Mouse (Mus musculus) CH12.LX (cell line): ENCODE data around the gene Rft1. TPM values are rescaled to one million over a fixed set of nuclear protein-coding genes. Genes with fewer than 3 reads are reported as not detected.

Source experiments
- DNase-seq: peaks from one replicate; pipeline ENCODE4 v3.0.0-alpha.2; 2013; ENCODE audit errors: extremely low read depth
- H3K27ac ChIP-seq: 2 replicates; pipeline ENCODE4 v1.5.1; 2012; ENCODE audit warnings: low read depth, mild to moderate bottlenecking, control low read depth, moderate library complexity; ENCODE audit not compliant: insufficient read depth
- H3K27me3 ChIP-seq: replicated peaks from 2 replicates; pipeline ENCODE3; 2012; ENCODE audit warnings: inconsistent platforms
- H3K36me3 ChIP-seq, 2 experiments: replicated peaks in 1 of 2; 2 replicates each; pipeline versions ENCODE3 to v1.6.1; 2012; ENCODE audit warnings: inconsistent platforms in 1 of 2, low read length in 1 of 2, mild to moderate bottlenecking in 1 of 2, mixed read lengths in 1 of 2, moderate library complexity in 1 of 2; ENCODE audit not compliant: control insufficient read depth in 1 of 2, insufficient read depth in 1 of 2
- H3K4me1 ChIP-seq, 2 experiments: 2 replicates each; pipeline ENCODE4 v1.6.1; 2012; ENCODE audit warnings: inconsistent platforms in 1 of 2, moderate library complexity in 1 of 2; ENCODE audit not compliant: insufficient read depth in 2 of 2, control insufficient read depth in 1 of 2
- H3K4me2 ChIP-seq: 2 replicates; pipeline ENCODE4 v1.6.1; 2012; ENCODE audit warnings: low read depth, mild to moderate bottlenecking, control low read depth; ENCODE audit not compliant: poor library complexity, insufficient read depth, severe bottlenecking
- H3K4me3 ChIP-seq, 3 experiments: fragments of 150-350 bp in 1 of 3; sonication (generic) in 1 of 3; replicated peaks in 1 of 3; 2 replicates each; pipeline versions ENCODE3 to v1.5.1; 2011 to 2012; ENCODE audit warnings: low read depth in 2 of 3, low read length in 2 of 3, mild to moderate bottlenecking in 2 of 3, moderate library complexity in 2 of 3, control low read depth in 1 of 3, improper control_type of control experiment in 1 of 3, inconsistent platforms in 1 of 3, mixed read lengths in 1 of 3; ENCODE audit not compliant: poor library complexity in 1 of 3
- H3K79me2 ChIP-seq: replicated peaks from 2 replicates; pipeline ENCODE4 v1.6.1; 2012; ENCODE audit warnings: mild to moderate bottlenecking, moderate library complexity; ENCODE audit not compliant: control insufficient read depth, poor library complexity, insufficient read depth, severe bottlenecking; ENCODE audit errors: extremely low read depth
- H3K9ac ChIP-seq: 2 replicates; pipeline ENCODE4 v1.6.1; 2012; ENCODE audit warnings: low read depth, mild to moderate bottlenecking, control low read depth, moderate library complexity; ENCODE audit not compliant: insufficient read depth
- H3K9me3 ChIP-seq: replicated peaks from 2 replicates; pipeline ENCODE3; 2012; ENCODE audit warnings: low read length, inconsistent platforms, mixed read lengths
- BHLHE40 ChIP-seq: IDR thresholded peaks from 2 replicates; pipeline ENCODE4 v1.6.1; 2011; ENCODE audit warnings: mild to moderate bottlenecking, low read depth, low read length, improper control_type of control experiment
- CHD2 ChIP-seq: IDR thresholded peaks from 2 replicates; pipeline ENCODE4 v1.6.1; 2011; ENCODE audit warnings: low read length, improper control_type of control experiment
- CTCF ChIP-seq, 2 experiments: IDR thresholded peaks in 1 of 2; conservative IDR thresholded peaks in 1 of 2; 2 replicates each; pipeline ENCODE4 v1.5.1; 2011 to 2012; ENCODE audit warnings: low read depth in 2 of 2, low read length in 2 of 2, improper control_type of control experiment in 1 of 2, inconsistent platforms in 1 of 2, mild to moderate bottlenecking in 1 of 2, moderate library complexity in 1 of 2
- E2F4 ChIP-seq: IDR thresholded peaks from 2 replicates; pipeline ENCODE4 v1.6.1; 2011; ENCODE audit warnings: low read depth, low read length, improper control_type of control experiment; ENCODE audit not compliant: insufficient replicate concordance
- ELF1 ChIP-seq: IDR thresholded peaks from 2 replicates; pipeline ENCODE4 v1.6.1; 2014; ENCODE audit warnings: low read depth, mild to moderate bottlenecking, inconsistent platforms, low read length, improper control_type of control experiment
- EP300 ChIP-seq: IDR thresholded peaks from 2 replicates; pipeline ENCODE4 v1.6.1; 2011; ENCODE audit warnings: low read length, improper control_type of control experiment
- ETS1 ChIP-seq: conservative IDR thresholded peaks from 2 replicates; pipeline ENCODE4 v1.6.1; 2012; ENCODE audit warnings: low read depth, mild to moderate bottlenecking, inconsistent platforms, low read length, improper control_type of control experiment, moderate library complexity
- HCFC1 ChIP-seq: IDR thresholded peaks from 2 replicates; pipeline ENCODE4 v1.6.1; 2012; ENCODE audit warnings: low read depth, mild to moderate bottlenecking, inconsistent platforms, low read length, improper control_type of control experiment
- IRF4 ChIP-seq: IDR thresholded peaks from 2 replicates; pipeline ENCODE4 v1.6.1; 2014; ENCODE audit warnings: low read depth, mild to moderate bottlenecking, inconsistent platforms, low read length, improper control_type of control experiment
- JUN ChIP-seq: IDR thresholded peaks from 2 replicates; pipeline ENCODE4 v1.6.1; 2011; ENCODE audit warnings: low read depth, mild to moderate bottlenecking, low read length, improper control_type of control experiment, moderate library complexity; ENCODE audit not compliant: insufficient read depth
- KAT2A ChIP-seq: IDR thresholded peaks from 2 replicates; pipeline ENCODE4 v1.6.1; 2012; ENCODE audit warnings: low read length, improper control_type of control experiment, inconsistent platforms; ENCODE audit not compliant: insufficient replicate concordance
- MAFK ChIP-seq: IDR thresholded peaks from 2 replicates; pipeline ENCODE4 v1.6.1; 2011; ENCODE audit warnings: low read length, improper control_type of control experiment; ENCODE audit not compliant: insufficient replicate concordance
- MAX ChIP-seq: IDR thresholded peaks from 2 replicates; pipeline ENCODE4 v1.6.1; 2011; ENCODE audit warnings: low read length, improper control_type of control experiment
- MAZ ChIP-seq: IDR thresholded peaks from 2 replicates; pipeline ENCODE4 v1.6.1; 2012; ENCODE audit warnings: low read depth, mild to moderate bottlenecking, inconsistent platforms, low read length, improper control_type of control experiment, moderate library complexity
- MEF2A ChIP-seq: IDR thresholded peaks from 2 replicates; pipeline ENCODE4 v1.6.1; 2014; ENCODE audit warnings: low read depth, mild to moderate bottlenecking, inconsistent platforms, low read length, improper control_type of control experiment, borderline replicate concordance
- MXI1 ChIP-seq: IDR thresholded peaks from 2 replicates; pipeline ENCODE4 v1.6.1; 2011; ENCODE audit warnings: mild to moderate bottlenecking, low read depth, low read length, improper control_type of control experiment
- MYC ChIP-seq: IDR thresholded peaks from 2 replicates; pipeline ENCODE4 v1.6.1; 2011; ENCODE audit warnings: low read depth, mild to moderate bottlenecking, improper control_type of control experiment, low read length
- NELFE ChIP-seq: IDR thresholded peaks from 2 replicates; pipeline ENCODE4 v1.6.1; 2011; ENCODE audit warnings: low read depth, low read length, improper control_type of control experiment
- NRF1 ChIP-seq: IDR thresholded peaks from 2 replicates; pipeline ENCODE4 v1.6.1; 2014; ENCODE audit warnings: low read depth, mild to moderate bottlenecking, inconsistent platforms, low read length, improper control_type of control experiment, moderate library complexity
- PAX5 ChIP-seq: IDR thresholded peaks from 2 replicates; pipeline ENCODE4 v1.6.1; 2012; ENCODE audit warnings: low read length, inconsistent platforms, mixed read lengths
- POLR2AphosphoS2 ChIP-seq: IDR thresholded peaks from 2 replicates; pipeline ENCODE4 v1.6.1; 2011; ENCODE audit warnings: low read depth, low read length, improper control_type of control experiment
- RCOR1 ChIP-seq: conservative IDR thresholded peaks from 2 replicates; pipeline ENCODE4 v1.6.1; 2012; ENCODE audit warnings: low read depth, mild to moderate bottlenecking, inconsistent platforms, low read length, improper control_type of control experiment
- SIN3A ChIP-seq: IDR thresholded peaks from 2 replicates; pipeline ENCODE4 v1.6.1; 2012; ENCODE audit warnings: low read length, improper control_type of control experiment, inconsistent platforms
- SMC3 ChIP-seq: IDR thresholded peaks from 2 replicates; pipeline ENCODE4 v1.6.1; 2011; ENCODE audit warnings: low read depth, low read length, improper control_type of control experiment
- TBP ChIP-seq: conservative IDR thresholded peaks from 2 replicates; pipeline ENCODE4 v1.6.1; 2011; ENCODE audit warnings: low read depth, low read length, improper control_type of control experiment
- UBTF ChIP-seq: IDR thresholded peaks from 2 replicates; pipeline ENCODE4 v1.6.1; 2012; ENCODE audit warnings: low read depth, mild to moderate bottlenecking, inconsistent platforms, low read length, improper control_type of control experiment, moderate library complexity
- USF1 ChIP-seq: IDR thresholded peaks from 2 replicates; pipeline ENCODE4 v1.6.1; 2014; ENCODE audit warnings: low read depth, mild to moderate bottlenecking, inconsistent platforms, low read length, improper control_type of control experiment
- USF2 ChIP-seq: conservative IDR thresholded peaks from 2 replicates; pipeline ENCODE4 v1.6.1; 2011; ENCODE audit warnings: low read depth, low read length, improper control_type of control experiment
- ZC3H11A ChIP-seq: IDR thresholded peaks from 2 replicates; pipeline ENCODE4 v1.6.1; 2012; ENCODE audit warnings: low read depth, mild to moderate bottlenecking, inconsistent platforms, low read length, improper control_type of control experiment
- ZKSCAN1 ChIP-seq: IDR thresholded peaks from 2 replicates; pipeline ENCODE4 v1.6.1; 2012; ENCODE audit warnings: low read depth, inconsistent platforms, low read length, improper control_type of control experiment, borderline replicate concordance
- ZMIZ1 ChIP-seq: IDR thresholded peaks from 2 replicates; pipeline ENCODE4 v1.6.1; 2012; ENCODE audit warnings: low read depth, mild to moderate bottlenecking, inconsistent platforms, low read length, improper control_type of control experiment
- ZNF384 ChIP-seq: IDR thresholded peaks from 2 replicates; pipeline ENCODE4 v1.6.1; 2012; ENCODE audit warnings: low read depth, low read length, improper control_type of control experiment, inconsistent platforms
- dilution Hi-C: fragments of 300-500 bp; cut with MboI; formaldehyde crosslinking; loops from 2 replicates; pipeline ENCODE4 v1.14.3; 2020; ENCODE audit warnings: low sequenced_read_pairs; ENCODE audit not compliant: extremely low pct_unique_long_range_greater_than_20kb, extremely low pct_ligation_motif_present
- in situ Hi-C: fragments of 300-500 bp; cut with MboI; formaldehyde crosslinking; loops from 3 replicates; pipeline ENCODE4 v1.14.3; 2019; ENCODE audit warnings: low sequenced_read_pairs, low pct_ligation_motif_present, low pct_unique_long_range_greater_than_20kb, mixed read lengths
- polyA plus RNA-seq: library from polyadenylated mRNA; unstranded; fragments of >175 nt; gene quantifications from 2 replicates; pipeline ENCODE4 v1.2.1, GENCODE M21; 2012; ENCODE audit warnings: low read depth; ENCODE audit not compliant: insufficient read length
- total RNA-seq, 2 experiments: library from RNA; depleted of rRNA; stranded (reverse); fragments of 300-350 nt in 1 of 2; fragments of >200 nt in 1 of 2; gene quantifications; 2 replicates each; pipeline ENCODE4 v1.2.3; 2012 to 2014

Rft1 gene
- total and polyA plus RNA-seq, 3 experiments: 13.5 to 26.0 (median 17.7) TPM

- in situ Hi-C loops: no loop called here
- TF ChIP-seq CTCF (conservative IDR thresholded peaks at IDR 0.05 in 1 of 2, IDR thresholded peaks at IDR 0.05 in 1 of 2; ENCODE audit: low read depth in 2 of 2, low read length in 2 of 2) (no peak), ZKSCAN1 (no peak), NELFE (no peak), ZNF384 (no peak), JUN (no peak), MEF2A (no peak), RCOR1 (no peak)
- H3K79me2 ChIP-seq: no peaks in the 10 kb centered on the region
- peaks cover 37 to 93% of the 10 kb centered on the region in 2 experiments for H3K4me1 ChIP-seq
- dilution Hi-C loops: no loop called here
- no peak for DNase-seq
- H3K27me3 ChIP-seq: no peaks in the 10 kb centered on the region
- H3K9ac ChIP-seq: no peak overlapping the region
- H3K4me3 ChIP-seq: no peak overlapping the region
- no peak overlapping the region for H3K27ac ChIP-seq
- H3K9me3 ChIP-seq: no peaks in the 10 kb centered on the region
- H3K4me2 ChIP-seq: no peak overlapping the region
- H3K36me3 ChIP-seq: peaks cover 0 to 4% of the 10 kb centered on the region in 2 experiments
Observed at GRCm38 (mm10) chr14:30638686-30639085, 15.5 kb upstream of the Rft1 start.

- no peak overlapping the region for H3K4me3 ChIP-seq
- peaks cover 0 to 4% of the 10 kb centered on the region in 2 experiments for H3K36me3 ChIP-seq
- H3K4me1 ChIP-seq: peaks cover 25 to 92% of the 10 kb centered on the region in 2 experiments
- H3K27ac ChIP-seq: peak overlapping the region; percentile 18; the same call in 1 of the 2 replicates
- peak; percentile 47 for DNase-seq
- dilution Hi-C loops: no loop called here
- H3K79me2 ChIP-seq: no peaks in the 10 kb centered on the region
- in situ Hi-C loops: no loop called here
- H3K4me2 ChIP-seq: 0 out of 2 replicates have a peak overlapping the region, but pooled peaks have one; percentile 21
- H3K9me3 ChIP-seq: no peaks in the 10 kb centered on the region
- H3K27me3 ChIP-seq: no peaks in the 10 kb centered on the region
- 0 out of 2 replicates have a peak overlapping the region, but pooled peaks have one; percentile 7 for H3K9ac ChIP-seq
- TF ChIP-seq UBTF: no peak
- TF ChIP-seq USF2: no peak
- no peak for TF ChIP-seq E2F4
- no peak for TF ChIP-seq MAFK
- TF ChIP-seq RCOR1: no peak
- peak; percentile 40; the same call in 1 of the 2 replicates for TF ChIP-seq MEF2A
- no peak for TF ChIP-seq CTCF (conservative IDR thresholded peaks at IDR 0.05 in 1 of 2, IDR thresholded peaks at IDR 0.05 in 1 of 2; ENCODE audit: low read depth in 2 of 2, low read length in 2 of 2)
- TF ChIP-seq MYC: no peak
- no peak for TF ChIP-seq MXI1
- TF ChIP-seq ZC3H11A: no peak
- peak; percentile 77 for TF ChIP-seq IRF4
- no peak for TF ChIP-seq PAX5
- TF ChIP-seq ETS1: peak; percentile 49
- TF ChIP-seq USF1: no peak
- TF ChIP-seq BHLHE40: peak; percentile 33; the same call in 1 of the 2 replicates
- peak; percentile 64 for TF ChIP-seq ELF1
- peak; percentile 83 for TF ChIP-seq EP300
- no peak for TF ChIP-seq MAX
- TF ChIP-seq POLR2AphosphoS2: no peak
- no peak for TF ChIP-seq CHD2
- no peak for TF ChIP-seq KAT2A
- TF ChIP-seq NELFE: no peak
- no peak for TF ChIP-seq ZKSCAN1
- TF ChIP-seq ZMIZ1: no peak
- no peak for TF ChIP-seq TBP
- no peak for TF ChIP-seq JUN
- peak; percentile 36; the same call in 1 of the 2 replicates for TF ChIP-seq SIN3A
- TF ChIP-seq SMC3: no peak
- TF ChIP-seq MAZ: no peak
- no peak; the same call in 1 of the 2 replicates for TF ChIP-seq HCFC1
- TF ChIP-seq NRF1: no peak
- peak; percentile 82 for TF ChIP-seq ZNF384
Observed at GRCm38 (mm10) chr14:30641748-30642147, 12.4 kb upstream of the Rft1 start.
